Mouse (Mus musculus) neural tube, embryonic 14.5 days (tissue): Measurements from ENCODE around the gene Urah. TPM values are rescaled to one million over a fixed set of nuclear protein-coding genes. Genes with fewer than 3 reads are reported as not detected.

Experiments used
- ATAC-seq: fragments of 200-750 bp; cut with Nextera tagmentation; 2 replicates; pipeline ENCODE4 v1.8.0; 2017; ENCODE audit warnings: low read depth, mild to moderate bottlenecking, moderate TSS enrichment, moderate library complexity
- H3K27ac ChIP-seq: fragments of 300-500 bp; sonication (generic); 2 replicates; pipeline ENCODE4 v1.5.1; 2014; ENCODE audit warnings: low read depth, mild to moderate bottlenecking, control low read depth, low read length, moderate library complexity, mixed read lengths
- H3K27me3 ChIP-seq: fragments of 300-500 bp; sonication (generic); 2 replicates; pipeline ENCODE4 v1.6.1; 2014; ENCODE audit warnings: low read length; ENCODE audit not compliant: control insufficient read depth, insufficient read depth
- H3K36me3 ChIP-seq: fragments of 300-500 bp; sonication (generic); 2 replicates; pipeline ENCODE4 v1.6.1; 2014; ENCODE audit warnings: low read length, mixed read lengths; ENCODE audit not compliant: control insufficient read depth, insufficient read depth
- H3K4me1 ChIP-seq: fragments of 300-500 bp; sonication (generic); 2 replicates; pipeline ENCODE4 v1.6.1; 2014; ENCODE audit warnings: low read length; ENCODE audit not compliant: control insufficient read depth, insufficient read depth
- H3K4me2 ChIP-seq: fragments of 300-500 bp; sonication (generic); 2 replicates; pipeline ENCODE4 v1.6.1; 2014; ENCODE audit warnings: mild to moderate bottlenecking, low read depth, low read length, control low read depth
- H3K4me3 ChIP-seq: fragments of 300-500 bp; sonication (generic); 2 replicates; pipeline ENCODE4 v1.5.1; 2014; ENCODE audit warnings: low read depth, low read length, control low read depth, mixed read lengths
- H3K9ac ChIP-seq: fragments of 300-500 bp; sonication (generic); replicated peaks from 2 replicates; pipeline ENCODE4 v1.6.1; 2014; ENCODE audit warnings: low read depth, mild to moderate bottlenecking, control low read depth, low read length, mixed read lengths
- H3K9me3 ChIP-seq: fragments of 300-500 bp; sonication (generic); 2 replicates; pipeline ENCODE4 v1.6.1; 2016; ENCODE audit warnings: low read length; ENCODE audit not compliant: control insufficient read depth
- WGBS: fragments of 180-500 bp; shearing (Covaris S2); extraction: QIAGEN DNeasy Blood & Tissue Kit; methylation state at CpG from one replicate; pipeline ENCODE4 v1.1.7; 2014; 5-methylcytosine and 5-hydroxymethylcytosine counted together
- polyA plus RNA-seq: library from polyadenylated mRNA; unstranded; fragments of >200 nt; fragmentation: Nextera tagmentation; extraction: Ambion mirVana; gene quantifications from 2 replicates; pipeline ENCODE4 v1.2.1, GENCODE M21; 2014

Gene Urah
- polyA plus RNA-seq, result 0.31 TPM in 1 of 2 replicates, not detected in the other

DNA sequence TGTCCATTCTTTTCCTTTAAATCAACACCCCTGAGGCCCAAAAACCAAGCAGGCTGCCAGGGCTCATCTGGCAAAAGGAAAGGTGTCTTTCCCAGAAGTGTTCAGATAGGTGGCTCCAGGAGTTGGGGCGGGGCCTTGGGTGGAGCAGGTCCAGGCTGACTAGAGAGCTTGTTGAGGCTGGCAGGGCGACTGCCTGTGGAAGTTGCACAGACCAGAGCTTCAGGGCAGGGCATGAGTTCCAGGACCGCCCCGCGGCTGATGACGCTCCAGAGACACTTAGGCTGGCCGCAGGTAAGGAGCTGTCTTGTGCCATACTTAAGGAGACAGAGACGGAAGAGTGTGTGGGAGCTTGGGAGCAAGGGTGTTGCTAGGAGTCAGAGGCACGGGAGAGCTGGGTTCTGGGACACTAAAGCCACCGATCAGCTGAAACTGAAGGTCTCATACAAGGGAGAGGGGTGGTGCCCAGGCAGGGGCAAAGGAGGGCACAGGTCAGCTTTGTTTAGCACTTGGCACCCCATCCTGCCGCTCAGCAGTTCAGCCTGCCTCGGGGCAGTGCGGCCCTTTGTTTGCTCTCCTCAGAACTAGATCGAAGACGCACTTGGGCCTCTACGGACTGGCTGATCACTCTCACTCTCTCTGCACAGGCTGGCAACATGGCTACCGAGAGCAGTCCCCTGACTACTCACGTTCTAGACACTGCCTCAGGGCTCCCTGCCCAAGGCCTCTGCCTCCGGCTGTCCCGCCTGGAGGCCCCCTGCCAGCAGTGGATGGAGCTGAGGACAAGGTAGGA is at the start of gene Urah:
Urah (plus strand) TSS at position 51 of the 790 bp plus-strand sequence.
- ATAC-seq, result no peak
- Histone ChIP-seq H3K4me3 (no peak within 1 kb of the TSS), H3K4me2 (no peak within 1 kb of the TSS), H3K27ac (no peak within 1 kb of the TSS), H3K4me1 (no peaks in the 10 kb centered on the region), H3K36me3 (no peaks in the 10 kb centered on the region), H3K9ac (no peak within 1 kb of the TSS), H3K9me3 (no peaks in the 10 kb centered on the region), H3K27me3 (no peaks in the 10 kb centered on the region)
- 49% methylated on average over 20 of the region's 20 CpGs for WGBS

DNA sequence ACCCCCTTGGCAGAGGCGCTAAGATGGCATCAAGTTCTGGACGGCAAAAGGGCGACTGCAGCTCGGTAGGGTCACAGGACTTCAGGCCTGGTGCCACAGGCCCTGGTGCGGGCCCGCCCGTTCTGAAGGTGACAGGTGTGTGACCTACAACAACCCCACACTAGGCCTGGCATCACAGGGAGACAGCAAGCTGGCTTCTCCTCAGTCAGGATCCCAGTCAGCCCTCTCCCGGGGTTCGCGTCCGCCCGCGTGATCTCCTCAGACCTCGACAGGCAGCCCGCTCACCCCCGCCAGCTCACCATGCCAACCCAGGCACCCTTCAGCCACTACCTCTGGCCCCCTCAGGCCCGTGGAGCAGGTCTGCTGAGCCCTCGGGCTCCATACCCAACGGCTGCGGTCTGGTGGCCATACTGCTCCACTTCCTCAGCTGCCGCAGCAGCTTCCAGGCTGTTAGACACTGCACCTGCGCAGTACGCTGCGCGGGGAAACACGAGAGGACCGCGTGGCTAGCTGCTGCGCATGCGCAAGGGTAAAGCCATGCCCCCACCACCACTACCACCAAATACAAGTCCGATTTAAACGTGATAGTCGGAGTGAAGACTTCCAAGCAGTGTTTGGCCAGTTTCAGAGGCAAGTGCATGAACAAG is 47.3 kb upstream of the Urah start, which contains the start of gene Syce1:
Syce1 (minus strand) TSS at position 447 of the 647 bp plus-strand sequence.
- Histone ChIP-seq H3K36me3 (no peaks in the 10 kb centered on the region), H3K27me3 (no peaks in the 10 kb centered on the region), H3K27ac (no peak within 1 kb of the TSS), H3K9ac (no peak within 1 kb of the TSS), H3K4me3 (no peak within 1 kb of the TSS), H3K4me1 (no peaks in the 10 kb centered on the region), H3K9me3 (no peaks in the 10 kb centered on the region), H3K4me2 (no peak within 1 kb of the TSS)
- no peak for ATAC-seq
- WGBS, result 83% methylated on average over 33 of the region's 33 CpGs

DNA sequence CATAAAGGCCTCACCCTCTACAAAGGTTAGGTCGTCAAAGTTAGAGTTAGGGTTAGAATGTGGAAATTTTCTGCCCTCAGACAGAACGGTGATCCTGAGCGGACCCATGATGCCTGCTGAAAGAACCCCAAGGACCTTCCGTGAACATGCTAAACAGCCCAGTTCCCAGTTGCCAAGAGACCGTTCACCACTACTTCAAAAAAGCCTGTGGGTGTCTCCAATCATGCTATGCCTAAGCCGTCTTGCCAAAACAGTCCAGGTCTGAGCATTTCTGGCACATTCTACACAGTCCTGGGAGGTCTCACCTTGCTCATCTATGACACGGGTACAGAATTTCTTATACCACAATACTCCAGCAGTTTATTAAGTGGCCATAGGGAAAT is 46.8 kb upstream of the Urah start:
- WGBS, result 90% methylated on average over 7 of the region's 7 CpGs
- no peak for ATAC-seq
- no peak overlapping the region for H3K27ac ChIP-seq
- no peak overlapping the region for H3K4me2 ChIP-seq
- no peaks in the 10 kb centered on the region for H3K27me3 ChIP-seq
- H3K9ac ChIP-seq, result no peak overlapping the region
- H3K9me3 ChIP-seq, result no peaks in the 10 kb centered on the region
- H3K4me3 ChIP-seq, result no peak overlapping the region
- no peaks in the 10 kb centered on the region for H3K36me3 ChIP-seq
- no peaks in the 10 kb centered on the region for H3K4me1 ChIP-seq

DNA sequence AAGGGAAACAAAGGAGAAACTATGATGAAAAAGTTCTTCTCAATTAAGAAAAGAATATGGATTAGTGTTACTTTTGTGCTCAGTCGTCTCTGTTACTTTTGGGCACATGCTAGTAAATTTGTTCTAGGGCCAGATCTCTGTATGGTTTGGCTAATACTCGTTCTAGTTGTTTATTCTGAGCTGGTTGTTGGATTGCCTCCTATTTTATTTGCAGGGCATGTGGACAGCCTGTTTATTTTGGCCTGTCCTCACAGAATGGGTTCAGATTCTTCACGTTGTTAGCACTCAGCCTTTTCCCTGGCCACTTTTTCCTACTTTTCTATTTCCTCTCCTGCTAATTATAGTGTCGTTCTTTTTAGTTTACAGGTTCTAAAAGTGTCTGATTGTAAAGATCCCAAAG is 41.3 kb upstream of the Urah start:
- Histone ChIP-seq H3K27me3 (no peaks in the 10 kb centered on the region), H3K36me3 (no peaks in the 10 kb centered on the region), H3K4me1 (no peaks in the 10 kb centered on the region), H3K9me3 (no peaks in the 10 kb centered on the region), H3K27ac (no peak overlapping the region), H3K4me2 (no peak overlapping the region), H3K9ac (no peak overlapping the region), H3K4me3 (no peak overlapping the region)
- 77% methylated on average over 4 of the region's 4 CpGs for WGBS
- no peak for ATAC-seq

DNA sequence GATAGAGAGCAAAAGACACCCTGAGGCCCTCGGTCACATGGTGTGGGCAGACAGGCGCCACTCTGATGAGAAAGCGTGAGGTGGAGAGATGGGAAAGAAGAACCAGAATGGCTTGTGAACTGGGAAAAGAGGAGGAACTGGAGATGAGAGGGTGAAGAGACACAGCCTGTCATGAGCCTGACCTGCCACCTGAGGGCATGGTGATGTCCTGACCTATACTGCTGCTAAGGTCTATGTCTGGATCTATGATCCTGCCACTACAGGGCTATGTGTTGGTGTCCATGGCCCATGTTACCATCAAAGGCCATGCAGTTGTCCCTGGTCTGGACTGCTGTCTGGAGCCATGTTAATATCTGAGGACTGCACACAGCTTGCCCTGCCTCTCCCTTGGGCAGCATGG is 37.2 kb upstream of the Urah start:
- Histone ChIP-seq H3K9me3 (no peaks in the 10 kb centered on the region), H3K27ac (no peak overlapping the region), H3K4me3 (no peak overlapping the region), H3K4me1 (no peaks in the 10 kb centered on the region), H3K27me3 (no peaks in the 10 kb centered on the region), H3K4me2 (no peak overlapping the region), H3K36me3 (no peaks in the 10 kb centered on the region), H3K9ac (no peak overlapping the region)
- WGBS, result 89% methylated on average over 3 of the region's 3 CpGs
- ATAC-seq, result no peak

DNA sequence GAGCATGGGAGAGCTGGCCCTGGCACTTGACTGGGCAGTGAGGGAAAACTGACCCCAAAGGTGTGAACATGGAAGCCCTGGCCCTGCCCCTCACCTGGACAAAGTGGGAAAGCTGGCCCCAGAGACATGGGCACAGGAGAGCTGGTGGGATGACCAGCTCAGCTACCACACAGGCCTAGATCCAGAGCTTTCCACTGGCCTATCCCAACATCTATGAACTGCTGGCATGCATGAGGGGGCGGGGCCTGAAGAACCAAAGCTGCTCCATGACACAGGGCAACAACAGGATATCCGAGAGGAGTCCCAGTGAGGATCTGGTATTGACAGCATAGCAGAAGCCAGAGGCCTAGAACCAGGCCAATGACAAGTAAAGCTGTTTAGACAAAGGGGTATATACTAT is 36.6 kb upstream of the Urah start:
- no peak overlapping the region for H3K9ac ChIP-seq
- no peak overlapping the region for H3K4me2 ChIP-seq
- no peaks in the 10 kb centered on the region for H3K27me3 ChIP-seq
- no peaks in the 10 kb centered on the region for H3K4me1 ChIP-seq
- H3K9me3 ChIP-seq, result no peaks in the 10 kb centered on the region
- H3K4me3 ChIP-seq, result no peak overlapping the region
- no peaks in the 10 kb centered on the region for H3K36me3 ChIP-seq
- 75% methylated on average over 2 of the region's 2 CpGs for WGBS
- no peak overlapping the region for H3K27ac ChIP-seq
- no peak for ATAC-seq

DNA sequence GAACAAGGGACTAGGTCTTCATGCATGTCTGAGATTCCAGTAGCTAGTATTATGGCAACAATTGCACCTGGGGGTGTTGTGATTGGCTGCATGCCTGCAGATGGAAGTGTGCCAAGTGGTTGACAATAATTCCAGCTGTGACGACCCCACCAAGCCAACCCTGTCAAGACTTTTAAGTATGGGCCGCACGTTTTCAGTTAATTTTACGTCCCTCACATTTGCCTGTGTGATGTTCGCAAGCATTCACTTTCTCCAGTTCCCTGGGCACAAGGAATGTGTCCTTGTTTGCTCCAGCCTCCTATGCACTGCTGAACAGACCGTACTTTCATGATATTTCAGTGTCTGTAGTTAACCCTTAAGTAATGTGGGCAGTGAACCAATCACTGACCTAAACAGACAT is 32.2 kb upstream of the Urah start:
- Histone ChIP-seq H3K4me1 (no peaks in the 10 kb centered on the region), H3K27me3 (no peaks in the 10 kb centered on the region), H3K27ac (no peak overlapping the region), H3K9me3 (no peaks in the 10 kb centered on the region), H3K36me3 (no peaks in the 10 kb centered on the region; the same call in 1 of the 2 replicates), H3K4me3 (no peak overlapping the region), H3K9ac (no peak overlapping the region), H3K4me2 (no peak overlapping the region)
- 55% methylated on average over 6 of the region's 6 CpGs for WGBS
- ATAC-seq, result no peak

DNA sequence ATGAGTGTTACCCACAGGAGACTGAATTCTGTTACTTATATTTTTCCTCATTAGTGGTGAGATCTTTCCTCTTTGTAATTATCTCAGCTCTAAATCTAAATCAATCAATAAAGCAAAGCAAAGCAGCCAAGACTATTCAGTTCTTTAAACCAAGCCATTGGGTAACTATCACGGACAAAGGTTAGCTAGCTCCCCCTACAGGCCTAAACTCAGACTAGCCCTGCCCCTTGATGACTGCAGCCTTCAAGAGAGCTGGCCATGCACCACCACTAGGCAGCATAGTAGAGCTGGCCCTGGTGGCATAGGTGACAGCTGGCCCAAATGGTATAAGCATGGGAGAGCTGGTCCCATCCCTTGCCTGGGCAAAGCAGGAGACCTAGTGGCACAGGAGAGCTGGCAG is 29.1 kb upstream of the Urah start:
- H3K9me3 ChIP-seq, result no peaks in the 10 kb centered on the region
- H3K4me1 ChIP-seq, result no peaks in the 10 kb centered on the region
- no peak overlapping the region for H3K4me2 ChIP-seq
- no peaks in the 10 kb centered on the region for H3K27me3 ChIP-seq
- 12% methylated on average over 1 of the region's 1 CpGs for WGBS
- H3K4me3 ChIP-seq, result no peak overlapping the region
- no peak overlapping the region for H3K27ac ChIP-seq
- ATAC-seq, result no peak
- H3K9ac ChIP-seq, result no peak overlapping the region
- H3K36me3 ChIP-seq, result no peaks in the 10 kb centered on the region; the same call in none of the 2 replicates

DNA sequence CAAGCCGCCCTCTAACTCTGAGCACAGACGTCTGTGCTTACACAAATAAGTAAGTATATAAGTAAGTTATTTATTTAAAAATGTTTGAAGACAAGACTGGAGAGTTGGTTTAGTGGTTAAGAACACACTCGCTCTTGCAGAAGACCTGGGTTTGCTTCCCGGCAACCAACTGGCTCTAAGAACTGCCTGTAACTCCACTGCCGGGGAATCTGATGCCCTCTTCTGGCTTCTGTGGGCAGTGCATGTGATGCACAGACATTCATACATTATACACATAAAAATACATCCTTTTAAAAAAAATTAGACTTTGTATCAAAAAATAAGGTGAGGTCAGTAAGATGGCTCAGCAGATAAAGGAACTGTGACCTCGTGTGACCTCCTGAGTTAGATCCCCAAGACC is 24.3 kb upstream of the Urah start:
- H3K4me2 ChIP-seq, result no peak overlapping the region
- no peaks in the 10 kb centered on the region for H3K27me3 ChIP-seq
- H3K36me3 ChIP-seq, result peaks cover 19% of the 10 kb centered on the region
- no peaks in the 10 kb centered on the region for H3K9me3 ChIP-seq
- H3K4me3 ChIP-seq, result no peak overlapping the region
- 93% methylated on average over 6 of the region's 6 CpGs for WGBS
- no peaks in the 10 kb centered on the region for H3K4me1 ChIP-seq
- no peak overlapping the region for H3K9ac ChIP-seq
- no peak overlapping the region for H3K27ac ChIP-seq
- no peak for ATAC-seq
